Mouse (Mus musculus) heart, embryonic 11.5 days (tissue): Measurements from ENCODE around the gene Cyb5d1. TPM values are rescaled to one million over a fixed set of nuclear protein-coding genes. Genes with fewer than 3 reads are reported as not detected.

Experiments used
- ATAC-seq: fragments of 200-750 bp; cut with Nextera tagmentation; replicated peaks from 2 replicates; pipeline ENCODE4 v1.8.0; 2017; ENCODE audit warnings: moderate library complexity; ENCODE audit not compliant: insufficient number of reproducible peaks, low FRiP score, low TSS enrichment
- H3K27ac ChIP-seq: fragments of 300-500 bp; sonication (generic); 2 replicates; pipeline ENCODE4 v1.5.1; 2014; ENCODE audit warnings: mild to moderate bottlenecking, low read depth, low read length
- H3K27me3 ChIP-seq: fragments of 300-500 bp; sonication (generic); 2 replicates; pipeline ENCODE4 v1.6.1; 2014; ENCODE audit warnings: mild to moderate bottlenecking, low read length, mixed read lengths; ENCODE audit not compliant: control insufficient read depth, insufficient read depth
- H3K36me3 ChIP-seq: fragments of 300-500 bp; sonication (generic); 2 replicates; pipeline ENCODE4 v1.6.1; 2014; ENCODE audit warnings: mild to moderate bottlenecking, low read length, moderate library complexity, mixed read lengths; ENCODE audit not compliant: control insufficient read depth, insufficient read depth
- H3K4me1 ChIP-seq: fragments of 300-500 bp; sonication (generic); 2 replicates; pipeline ENCODE4 v1.6.1; 2014; ENCODE audit warnings: low read length; ENCODE audit not compliant: control insufficient read depth, insufficient read depth
- H3K4me2 ChIP-seq: fragments of 300-500 bp; sonication (generic); 2 replicates; pipeline ENCODE4 v1.6.1; 2014; ENCODE audit warnings: mild to moderate bottlenecking, moderate library complexity
- H3K4me3 ChIP-seq: fragments of 300-500 bp; sonication (generic); 2 replicates; pipeline ENCODE4 v1.5.1; 2014; ENCODE audit warnings: low read depth, low read length
- H3K9ac ChIP-seq: fragments of 300-500 bp; sonication (generic); 2 replicates; pipeline ENCODE4 v1.6.1; 2014; ENCODE audit warnings: mild to moderate bottlenecking, low read depth, low read length, moderate library complexity
- H3K9me3 ChIP-seq: fragments of 300-500 bp; sonication (generic); replicated peaks from 2 replicates; pipeline ENCODE4 v1.6.1; 2016; ENCODE audit warnings: low read length; ENCODE audit not compliant: control insufficient read depth
- WGBS: fragments of 180-500 bp; shearing (Covaris S2); extraction: QIAGEN DNeasy Blood & Tissue Kit; methylation state at CpG from one replicate; pipeline ENCODE4 v1.1.7; 2014; ENCODE audit not compliant: insufficient replicate concordance; 5-methylcytosine and 5-hydroxymethylcytosine counted together
- polyA plus RNA-seq: library from polyadenylated mRNA; unstranded; fragments of >200 nt; fragmentation: Nextera tagmentation; extraction: Ambion mirVana; gene quantifications from 2 replicates; pipeline ENCODE4 v1.2.1, GENCODE M21; 2014

The Cyb5d1 gene
- polyA plus RNA-seq, 1 experiment from 2014 or later, result 19.6 TPM

- H3K27ac ChIP-seq, result peak overlapping the region; percentile 98
- no peaks in the 10 kb centered on the region for H3K36me3 ChIP-seq
- 36% methylated on average over 2 of the region's 2 CpGs for WGBS
- H3K4me1 ChIP-seq, result peaks cover 43% of the 10 kb centered on the region
- H3K9ac ChIP-seq, result no peak overlapping the region
- ATAC-seq, result no peak
- H3K27me3 ChIP-seq, result no peaks in the 10 kb centered on the region
- H3K4me2 ChIP-seq, result peak overlapping the region; percentile 91
- H3K4me3 ChIP-seq, result peak overlapping the region; percentile 94
- H3K9me3 ChIP-seq, result no peaks in the 10 kb centered on the region
Observed at GRCm38 (mm10) chr11:69369990-69370816, 25.2 kb downstream of the Cyb5d1 start.

GRCm38 (mm10) chr11:69369215-69369989 is 26.0 kb downstream of the Cyb5d1 start, which contains the start of gene Chd3:
Chd3 (minus strand) TSS chr11:69369406.
- Histone ChIP-seq H3K36me3 (no peaks in the 10 kb centered on the region), H3K9ac (peak within 1 kb of the TSS; percentile 98), H3K9me3 (no peaks in the 10 kb centered on the region), H3K27ac (peak within 1 kb of the TSS; percentile 98), H3K27me3 (no peaks in the 10 kb centered on the region), H3K4me2 (peak within 1 kb of the TSS; percentile 91), H3K4me1 (peaks cover 51% of the 10 kb centered on the region), H3K4me3 (peak within 1 kb of the TSS; percentile 94)
- WGBS, result 3% methylated on average over 24 of the region's 34 CpGs
- no peak for ATAC-seq

GRCm38 (mm10) chr11:69368356-69369214 is 26.8 kb downstream of the Cyb5d1 start:
- WGBS, result under 1% methylated on average over 51 of the region's 106 CpGs
- 0 out of 2 replicates have a peak, but pooled peaks have one; percentile 12 for ATAC-seq
- peak overlapping the region; percentile 98 for H3K27ac ChIP-seq
- peaks cover 3% of the 10 kb centered on the region; the same call in 1 of the 2 replicates for H3K36me3 ChIP-seq
- peak overlapping the region; percentile 94 for H3K4me3 ChIP-seq
- peak overlapping the region; percentile 98 for H3K9ac ChIP-seq
- peaks cover 54% of the 10 kb centered on the region for H3K4me1 ChIP-seq
- H3K4me2 ChIP-seq, result peak overlapping the region; percentile 91
- H3K27me3 ChIP-seq, result no peaks in the 10 kb centered on the region
- H3K9me3 ChIP-seq, result no peaks in the 10 kb centered on the region

DNA sequence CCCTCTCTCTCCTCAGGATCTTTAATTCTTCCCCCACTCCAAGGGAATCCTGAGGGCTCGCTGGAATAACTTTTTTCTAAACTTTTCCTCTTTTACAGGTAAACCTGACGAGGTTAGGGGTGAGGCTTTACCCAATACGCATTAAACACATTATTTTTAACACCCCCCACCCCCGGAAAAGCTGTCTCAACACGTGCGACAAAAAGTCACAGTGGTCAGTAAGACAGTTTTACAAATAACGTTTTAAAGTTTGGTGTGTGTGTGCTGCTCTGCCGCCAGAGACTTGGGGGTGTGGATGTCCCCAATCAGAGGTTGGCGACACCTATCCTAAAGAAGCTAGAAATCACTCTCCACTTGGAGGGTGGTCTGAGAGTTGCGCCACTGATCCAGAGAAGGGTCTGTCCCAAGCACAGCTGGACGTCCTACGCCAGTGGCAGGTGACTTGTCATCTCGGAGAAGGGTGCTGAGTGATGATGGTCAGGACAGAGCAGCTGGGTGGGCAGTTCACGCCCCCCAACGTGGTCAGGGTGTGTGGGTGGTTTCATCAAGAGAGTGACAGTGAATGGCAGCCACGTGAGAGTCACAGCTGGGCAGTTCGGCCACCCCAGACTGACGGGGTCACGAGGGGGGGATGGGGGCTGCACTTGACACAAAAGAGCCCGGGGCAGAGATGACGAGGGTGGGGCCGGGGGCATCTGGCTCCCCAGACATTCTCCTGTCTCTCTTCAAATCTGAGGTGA is 27.6 kb downstream of the Cyb5d1 start:
- H3K9me3 ChIP-seq, result no peaks in the 10 kb centered on the region
- WGBS, result 1% methylated on average over 22 of the region's 22 CpGs
- H3K4me2 ChIP-seq, result peak overlapping the region; percentile 91
- H3K36me3 ChIP-seq, result peaks cover 9% of the 10 kb centered on the region; the same call in 1 of the 2 replicates
- peak overlapping the region; percentile 98 for H3K27ac ChIP-seq
- no peaks in the 10 kb centered on the region for H3K27me3 ChIP-seq
- ATAC-seq, result 0 out of 2 replicates have a peak, but pooled peaks have one; percentile 45
- peaks cover 52% of the 10 kb centered on the region for H3K4me1 ChIP-seq
- peak overlapping the region; percentile 94 for H3K4me3 ChIP-seq
- peak overlapping the region; percentile 98 for H3K9ac ChIP-seq

GRCm38 (mm10) chr11:69366855-69367615 is 28.4 kb downstream of the Cyb5d1 start:
- H3K9me3 ChIP-seq, result no peaks in the 10 kb centered on the region
- peak overlapping the region; percentile 91 for H3K4me2 ChIP-seq
- ATAC-seq, result no peak
- H3K27me3 ChIP-seq, result no peaks in the 10 kb centered on the region
- peak overlapping the region; percentile 98 for H3K27ac ChIP-seq
- H3K36me3 ChIP-seq, result peaks cover 10% of the 10 kb centered on the region; the same call in 1 of the 2 replicates
- H3K4me3 ChIP-seq, result peak overlapping the region; percentile 94
- peak overlapping the region; percentile 98 for H3K9ac ChIP-seq
- under 1% methylated on average over 22 of the region's 22 CpGs for WGBS
- H3K4me1 ChIP-seq, result peaks cover 44% of the 10 kb centered on the region

GRCm38 (mm10) chr11:69366157-69366854 is 29.1 kb downstream of the Cyb5d1 start:
- whole genome bisulfite sequencing, result 1% methylated on average over 26 of the region's 26 CpGs

DNA sequence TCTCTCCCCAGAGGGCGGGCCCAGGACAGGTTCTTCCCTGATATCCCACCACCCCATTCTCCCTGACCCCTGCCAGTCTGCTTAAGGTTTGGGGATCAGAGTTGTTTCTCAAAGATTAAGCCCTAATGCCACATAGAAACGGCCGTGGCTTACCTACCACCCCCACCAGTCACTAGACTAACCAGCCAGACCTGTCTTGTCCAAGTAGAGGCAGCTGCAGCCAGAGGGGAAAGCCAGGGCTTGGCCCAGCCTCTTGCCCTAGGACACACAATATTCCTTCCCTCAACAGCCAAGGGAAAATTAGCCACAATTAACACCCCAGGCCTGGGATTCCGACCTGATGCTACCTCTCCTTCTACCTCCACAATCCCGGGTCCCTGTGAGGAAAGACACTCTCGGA is 29.7 kb downstream of the Cyb5d1 start:
- Histone ChIP-seq H3K9me3 (no peaks in the 10 kb centered on the region), H3K9ac (peak overlapping the region; percentile 73), H3K4me1 (peaks cover 32% of the 10 kb centered on the region), H3K27ac (peak overlapping the region; percentile 98), H3K4me3 (peak overlapping the region; percentile 94), H3K4me2 (peak overlapping the region; percentile 91), H3K27me3 (no peaks in the 10 kb centered on the region), H3K36me3 (peaks cover 20% of the 10 kb centered on the region)
- 25% methylated on average over 6 of the region's 6 CpGs for WGBS
- ATAC-seq, result no peak

More at GRCm38 (mm10) chr11:69366157-69366854, 29.1 kb downstream of the Cyb5d1 start:
- peak; percentile 70 for ATAC-seq
- Histone ChIP-seq H3K36me3 (peaks cover 15% of the 10 kb centered on the region; the same call in 1 of the 2 replicates), H3K27me3 (no peaks in the 10 kb centered on the region), H3K9me3 (no peaks in the 10 kb centered on the region), H3K27ac (peak overlapping the region; percentile 98), H3K4me2 (peak overlapping the region; percentile 91), H3K4me1 (peaks cover 37% of the 10 kb centered on the region), H3K9ac (peak overlapping the region; percentile 98), H3K4me3 (peak overlapping the region; percentile 94)
